Mouse (Mus musculus): ENCODE data around the gene Ehmt1. TPM values are rescaled to one million over a fixed set of nuclear protein-coding genes. Genes with fewer than 3 reads are reported as not detected.

The Ehmt1 gene
- polyA plus RNA-seq, 1 experiment from 2014 or later, result 96.0 TPM

DNA sequence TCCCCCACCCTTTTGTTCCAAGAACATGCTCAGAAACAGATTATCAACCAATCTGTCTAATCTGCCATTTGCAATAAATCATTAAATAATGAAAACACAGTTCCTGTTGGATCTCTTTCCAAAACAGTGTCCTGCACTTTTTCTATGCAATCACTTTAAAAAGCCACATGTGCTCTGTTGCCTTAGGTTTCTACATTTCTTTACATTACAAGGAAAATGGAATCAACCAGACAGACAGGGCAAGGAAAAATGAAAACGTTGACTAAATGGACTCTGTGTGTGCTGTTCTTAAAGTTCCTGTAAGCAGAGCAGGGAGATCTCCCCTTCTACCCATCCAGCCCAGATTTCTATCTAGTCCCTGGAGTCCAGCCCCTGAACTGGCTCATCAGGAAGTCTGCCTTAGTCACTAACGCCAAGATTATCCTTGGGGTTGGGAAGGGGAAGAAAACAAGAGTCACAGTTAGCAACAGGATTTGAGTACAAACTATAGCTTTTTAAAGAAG lies 13.7 kb downstream of the Ehmt1 start:
- peak overlapping the region; percentile 88 for H3K27ac ChIP-seq (replicated peaks)
- H3K4me3 ChIP-seq, result no peak overlapping the region
- 9% methylated on average over 2 of the region's 2 CpGs for whole genome bisulfite sequencing
- peaks cover 51% of the 10 kb centered on the region for H3K4me1 ChIP-seq (replicated peaks)
- H3K4me2 ChIP-seq, result peak overlapping the region; percentile 34
- H3K27me3 ChIP-seq, result no peaks in the 10 kb centered on the region
- 0 out of 2 replicates have a peak, but pooled peaks cover 5% of the 10 kb centered on the region for H3K36me3 ChIP-seq
- H3K9me3 ChIP-seq, result no peaks in the 10 kb centered on the region
- peak overlapping the region; percentile 62 for H3K9ac ChIP-seq
- no peak for ATAC-seq (ENCODE audit: low read depth)

DNA sequence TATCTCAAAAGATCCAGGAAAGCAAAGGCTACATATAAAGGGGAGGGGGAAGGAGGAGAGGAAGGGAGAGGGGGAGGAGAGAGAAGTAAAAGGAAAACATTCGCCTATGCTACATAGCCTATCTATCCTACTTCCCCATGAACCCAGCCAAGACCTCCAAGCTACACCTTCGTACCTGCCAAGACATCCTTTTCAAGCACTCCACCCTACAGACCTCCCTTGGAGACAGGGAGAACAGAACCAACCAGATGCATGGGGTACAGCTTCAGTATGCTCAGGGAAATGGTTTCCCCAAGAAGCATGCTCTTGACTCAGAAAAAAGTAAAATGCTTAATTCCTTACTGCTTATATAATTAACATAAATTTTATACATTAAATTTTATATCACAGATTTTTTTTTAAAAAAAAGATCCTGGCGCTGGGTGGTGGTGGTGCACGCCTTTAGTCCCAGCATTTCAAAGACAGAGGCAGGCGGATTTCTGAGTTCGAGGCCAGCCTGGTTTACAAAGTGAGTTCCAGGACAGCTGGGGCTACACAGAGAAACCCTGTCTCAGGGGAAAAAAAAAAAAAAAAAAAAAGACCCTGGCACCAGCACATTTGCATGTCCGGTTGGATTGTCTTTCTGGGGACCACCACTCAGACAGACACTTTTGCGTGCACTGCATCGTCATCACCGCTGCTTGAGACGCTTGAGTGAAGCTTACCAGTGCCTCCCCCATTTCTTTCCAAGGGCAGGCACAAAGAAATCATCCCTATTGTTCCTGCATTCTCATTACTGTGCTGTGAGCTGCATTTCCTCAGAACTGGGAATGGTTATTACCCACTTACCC lies 14.4 kb downstream of the Ehmt1 start:
- Histone ChIP-seq H3K36me3 (no peaks in the 10 kb centered on the region), H3K4me2 (peak overlapping the region; percentile 34), H3K9me3 (no peaks in the 10 kb centered on the region), H3K4me3 (no peak overlapping the region), H3K27ac (replicated peaks) (peak overlapping the region; percentile 88), H3K9ac (peak overlapping the region; percentile 62), H3K27me3 (no peaks in the 10 kb centered on the region), H3K4me1 (replicated peaks) (peaks cover 51% of the 10 kb centered on the region)
- 39% methylated on average over 11 of the region's 11 CpGs for WGBS
- peak; percentile 86 for ATAC-seq (ENCODE audit: low read depth)

DNA sequence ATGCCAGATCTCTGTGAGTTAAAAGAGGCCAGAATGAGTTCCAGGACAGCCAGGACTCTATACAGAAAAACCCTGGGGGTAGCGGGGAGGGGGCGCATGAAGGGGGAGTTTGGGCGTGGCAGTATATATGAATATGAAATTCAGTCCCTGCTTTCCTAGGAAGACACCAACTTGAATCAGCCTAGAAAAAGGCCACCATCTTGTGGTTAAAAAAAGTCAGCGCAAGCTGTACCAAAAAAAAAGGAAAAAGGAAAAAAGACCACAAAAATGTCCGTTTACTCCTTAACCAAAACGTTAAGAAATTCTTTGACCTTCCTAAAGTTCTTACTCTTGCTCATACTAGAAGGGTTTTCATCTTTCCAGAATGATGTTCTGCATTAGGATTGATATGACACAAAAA lies 16.4 kb downstream of the Ehmt1 start:
- no peak for ATAC-seq (ENCODE audit: low read depth)
- Histone ChIP-seq H3K36me3 (0 out of 2 replicates have a peak, but pooled peaks cover 3% of the 10 kb centered on the region), H3K4me2 (no peak overlapping the region), H3K9me3 (no peaks in the 10 kb centered on the region), H3K9ac (no peak overlapping the region), H3K27me3 (no peaks in the 10 kb centered on the region), H3K4me1 (replicated peaks) (peaks cover 51% of the 10 kb centered on the region), H3K27ac (replicated peaks) (no peak overlapping the region), H3K4me3 (no peak overlapping the region)
- WGBS, result 88% methylated on average over 6 of the region's 6 CpGs

DNA sequence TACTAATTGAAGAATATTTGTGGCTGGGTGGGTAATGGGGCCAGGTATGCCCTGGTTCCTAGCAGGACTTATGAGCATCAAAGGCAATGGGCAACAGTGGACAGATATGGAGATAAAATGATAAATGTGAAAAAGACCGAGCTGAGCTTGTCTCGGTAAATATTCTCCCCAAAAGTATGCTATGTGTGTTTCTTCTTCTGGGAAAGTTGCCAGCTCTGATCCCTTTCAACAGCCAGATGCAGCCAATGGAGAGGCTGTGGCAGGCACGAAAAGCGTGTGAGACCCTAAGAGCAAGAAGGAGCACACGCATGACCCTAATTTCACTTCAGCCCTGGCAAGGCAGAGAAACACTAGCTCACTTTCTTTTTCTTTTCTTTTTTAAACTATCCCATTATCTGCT lies 18.4 kb downstream of the Ehmt1 start:
- H3K4me3 ChIP-seq, result no peak overlapping the region
- H3K36me3 ChIP-seq, result 0 out of 2 replicates have a peak, but pooled peaks cover 3% of the 10 kb centered on the region
- H3K9me3 ChIP-seq, result no peaks in the 10 kb centered on the region
- H3K27ac ChIP-seq (replicated peaks), result no peak overlapping the region
- no peak overlapping the region for H3K9ac ChIP-seq
- no peak overlapping the region for H3K4me2 ChIP-seq
- H3K4me1 ChIP-seq (replicated peaks), result peaks cover 47% of the 10 kb centered on the region
- WGBS, result 54% methylated on average over 5 of the region's 5 CpGs
- no peak for ATAC-seq (ENCODE audit: low read depth)
- H3K27me3 ChIP-seq, result no peaks in the 10 kb centered on the region

DNA sequence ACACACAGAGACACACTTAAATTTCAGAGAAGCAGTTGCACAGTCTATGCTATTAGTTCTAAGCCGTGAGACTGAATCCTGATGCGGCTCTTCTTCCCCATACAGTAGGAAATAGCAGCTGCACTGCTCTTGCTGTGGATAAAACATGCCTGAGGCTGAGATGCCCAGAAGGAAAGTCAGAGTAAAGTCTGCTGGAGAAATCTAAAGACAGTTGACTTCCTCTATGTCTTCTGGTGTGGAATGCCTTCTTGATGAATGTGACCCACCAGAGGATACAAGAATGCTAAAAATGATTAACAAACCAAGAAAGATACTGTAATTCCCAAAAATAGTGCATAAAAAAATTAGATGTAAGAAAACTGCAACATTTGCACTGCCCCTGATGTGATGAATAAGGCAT lies 20.1 kb downstream of the Ehmt1 start:
- no peak overlapping the region for H3K27ac ChIP-seq (replicated peaks)
- WGBS, result 87% methylated on average over 2 of the region's 2 CpGs
- no peak overlapping the region for H3K9ac ChIP-seq
- H3K36me3 ChIP-seq, result 0 out of 2 replicates have a peak, but pooled peaks cover 3% of the 10 kb centered on the region
- ATAC-seq (ENCODE audit: low read depth), result no peak
- H3K27me3 ChIP-seq, result no peaks in the 10 kb centered on the region
- H3K4me3 ChIP-seq, result no peak overlapping the region
- H3K4me2 ChIP-seq, result no peak overlapping the region
- peaks cover 38% of the 10 kb centered on the region for H3K4me1 ChIP-seq (replicated peaks)
- no peaks in the 10 kb centered on the region for H3K9me3 ChIP-seq

DNA sequence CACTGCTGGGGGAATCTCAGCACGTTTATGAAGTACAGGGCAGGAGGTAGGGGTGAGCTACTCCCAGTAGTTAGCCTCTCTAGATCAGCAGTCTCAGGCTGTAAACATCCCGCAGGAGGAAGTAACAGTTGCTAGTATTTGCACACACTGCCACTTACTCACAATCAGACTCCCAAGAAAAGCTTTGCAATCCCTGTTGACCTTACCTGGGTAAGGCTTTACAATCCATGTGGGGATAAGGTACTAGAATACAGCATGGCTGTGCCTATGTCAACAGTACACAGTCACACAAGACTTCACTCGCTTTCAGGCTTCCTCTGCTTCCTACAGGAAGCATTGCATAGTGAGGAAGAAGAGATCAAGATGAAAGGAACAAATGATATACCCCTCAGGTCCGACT lies 22.7 kb downstream of the Ehmt1 start:
- H3K9me3 ChIP-seq, result no peaks in the 10 kb centered on the region
- H3K4me2 ChIP-seq, result no peak overlapping the region
- 0 out of 2 replicates have a peak, but pooled peaks cover 3% of the 10 kb centered on the region for H3K36me3 ChIP-seq
- peaks cover 24% of the 10 kb centered on the region for H3K4me1 ChIP-seq (replicated peaks)
- ATAC-seq (ENCODE audit: low read depth), result no peak
- H3K27me3 ChIP-seq, result no peaks in the 10 kb centered on the region
- no peak overlapping the region for H3K27ac ChIP-seq (replicated peaks)
- 88% methylated on average over 4 of the region's 4 CpGs for WGBS
- H3K4me3 ChIP-seq, result no peak overlapping the region
- H3K9ac ChIP-seq, result no peak overlapping the region

DNA sequence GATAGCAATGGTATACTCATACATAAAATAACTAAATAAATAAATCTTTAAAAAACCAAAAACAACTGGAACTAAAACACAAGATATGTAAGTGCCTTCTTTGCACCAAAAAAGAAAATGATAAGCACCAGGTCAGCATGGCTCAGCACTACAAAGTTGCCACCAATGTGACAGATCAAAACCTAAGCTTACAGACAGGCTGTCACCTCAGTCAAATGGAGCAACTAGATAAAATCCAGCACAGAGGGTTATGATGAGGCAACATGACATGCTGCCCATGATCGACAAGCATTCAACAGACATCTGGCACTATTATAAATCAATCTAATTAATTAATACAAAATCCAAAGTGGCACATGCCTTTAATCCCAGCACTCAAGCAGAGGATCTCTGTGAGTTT lies 25.2 kb downstream of the Ehmt1 start:
- H3K4me1 ChIP-seq (replicated peaks), result peaks cover 14% of the 10 kb centered on the region
- H3K9ac ChIP-seq, result no peak overlapping the region
- no peak overlapping the region for H3K27ac ChIP-seq (replicated peaks)
- no peaks in the 10 kb centered on the region for H3K27me3 ChIP-seq
- ATAC-seq (ENCODE audit: low read depth), result no peak
- WGBS, result 93% methylated on average over 1 of the region's 1 CpGs
- no peak overlapping the region for H3K4me2 ChIP-seq
- H3K4me3 ChIP-seq, result no peak overlapping the region
- H3K36me3 ChIP-seq, result 0 out of 2 replicates have a peak, but pooled peaks cover 3% of the 10 kb centered on the region
- no peaks in the 10 kb centered on the region for H3K9me3 ChIP-seq

DNA sequence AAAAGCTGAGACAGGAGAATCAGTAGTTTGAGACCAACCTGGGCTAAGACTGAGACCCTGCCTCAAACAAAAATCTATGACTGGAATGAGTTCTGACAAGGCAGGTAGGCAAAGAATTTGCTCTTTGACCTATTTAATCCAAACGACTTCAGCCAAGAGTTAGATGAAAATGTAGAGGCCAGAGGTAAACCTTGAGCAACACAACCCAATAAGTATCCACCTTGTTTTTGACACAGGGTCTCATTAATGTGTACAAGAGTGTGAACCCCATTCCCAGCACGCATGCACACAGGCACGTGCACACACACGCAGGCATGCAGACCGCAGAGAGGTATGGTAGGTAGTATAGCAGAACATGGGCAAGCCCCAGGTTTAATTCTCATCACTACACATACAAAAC lies 27.1 kb downstream of the Ehmt1 start:
- no peaks in the 10 kb centered on the region for H3K9me3 ChIP-seq
- no peak overlapping the region for H3K9ac ChIP-seq
- no peak overlapping the region for H3K4me2 ChIP-seq
- H3K27me3 ChIP-seq, result no peaks in the 10 kb centered on the region
- H3K27ac ChIP-seq (replicated peaks), result no peak overlapping the region
- no peaks in the 10 kb centered on the region for H3K36me3 ChIP-seq
- no peak for ATAC-seq (ENCODE audit: low read depth)
- peaks cover 7% of the 10 kb centered on the region for H3K4me1 ChIP-seq (replicated peaks)
- no peak overlapping the region for H3K4me3 ChIP-seq
- 94% methylated on average over 5 of the region's 5 CpGs for WGBS

DNA sequence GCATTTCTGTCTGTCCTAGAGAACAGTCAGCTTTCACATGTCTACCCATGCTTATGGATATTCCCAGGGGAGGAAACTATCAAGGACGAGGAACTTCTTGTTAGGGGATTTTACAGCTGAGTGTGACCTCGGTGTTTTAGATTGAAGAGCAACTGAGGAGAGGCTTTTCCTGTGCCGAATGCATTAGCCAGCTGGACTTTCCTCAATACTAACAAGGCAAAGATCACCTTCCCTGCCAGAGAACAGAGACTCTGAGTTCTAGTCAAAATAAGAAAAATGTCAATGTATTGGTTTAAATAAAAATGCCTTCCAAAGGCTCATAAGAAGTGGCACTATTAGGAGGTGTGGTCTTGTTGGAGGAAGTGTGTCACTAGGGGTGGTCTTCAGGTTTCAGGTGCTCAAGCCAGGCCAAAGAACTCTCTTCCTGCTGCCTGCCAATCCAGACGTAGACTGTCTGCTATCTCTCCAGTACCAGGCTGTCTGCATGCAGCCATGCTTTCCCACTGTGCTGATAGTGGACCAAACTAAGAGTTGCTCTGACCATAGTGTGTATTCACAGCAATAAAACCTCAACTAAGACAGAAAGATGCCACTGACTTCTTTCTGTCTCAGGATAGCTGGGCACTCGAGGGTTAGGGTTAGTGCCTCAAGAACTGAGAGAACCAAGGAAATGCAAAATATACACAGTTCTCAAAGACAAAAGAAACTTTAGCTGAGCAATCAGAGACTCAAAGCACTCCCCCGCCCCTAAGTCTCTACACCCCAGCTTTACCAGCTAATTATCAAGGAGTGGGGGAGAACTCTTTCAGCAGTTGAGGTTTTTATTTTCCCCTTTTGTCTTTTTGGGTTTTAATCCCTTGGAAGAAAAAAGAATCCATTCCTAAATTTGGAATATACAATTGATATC lies 28.6 kb downstream of the Ehmt1 start:
- no peak overlapping the region for H3K4me2 ChIP-seq

DNA sequence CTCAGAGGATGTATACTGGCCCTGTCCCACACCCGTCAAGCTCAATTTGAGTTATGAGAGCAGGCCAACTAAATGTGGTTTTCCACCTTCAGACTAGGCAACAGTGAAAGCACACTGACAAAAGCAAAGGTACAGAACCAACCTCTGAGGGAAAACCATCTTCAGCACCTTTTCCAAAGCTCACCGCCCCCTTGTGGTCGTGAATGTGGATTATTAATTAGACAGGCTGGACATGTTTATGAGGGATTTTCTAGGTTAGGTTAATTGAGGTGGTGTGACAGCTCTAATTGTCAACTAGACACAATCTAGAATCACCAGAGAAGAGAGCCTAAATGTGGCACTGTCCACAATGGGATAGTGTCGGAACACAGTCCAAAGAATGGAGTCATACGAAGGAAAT lies 30.5 kb downstream of the Ehmt1 start:
- ATAC-seq (ENCODE audit: low read depth), result no peak
- no peaks in the 10 kb centered on the region for H3K9me3 ChIP-seq
- peaks cover 22% of the 10 kb centered on the region for H3K36me3 ChIP-seq
- no peaks in the 10 kb centered on the region for H3K4me1 ChIP-seq (replicated peaks)
- H3K27me3 ChIP-seq, result no peaks in the 10 kb centered on the region
- no peak overlapping the region for H3K4me2 ChIP-seq
- no peak overlapping the region for H3K9ac ChIP-seq
- H3K27ac ChIP-seq (replicated peaks), result no peak overlapping the region
- no peak overlapping the region for H3K4me3 ChIP-seq
- WGBS, result 87% methylated on average over 5 of the region's 5 CpGs

More for the DNA sequence above, 28.6 kb downstream of the Ehmt1 start:
- Histone ChIP-seq H3K4me3 (no peak overlapping the region), H3K36me3 (peaks cover 10% of the 10 kb centered on the region), H3K27me3 (no peaks in the 10 kb centered on the region), H3K9ac (no peak overlapping the region), H3K4me1 (replicated peaks) (peaks cover 6% of the 10 kb centered on the region; the same call in 1 of the 2 replicates), H3K27ac (replicated peaks) (no peak overlapping the region), H3K9me3 (no peaks in the 10 kb centered on the region)
- WGBS, result 63% methylated on average over 6 of the region's 6 CpGs
- ATAC-seq (ENCODE audit: low read depth), result no peak

DNA sequence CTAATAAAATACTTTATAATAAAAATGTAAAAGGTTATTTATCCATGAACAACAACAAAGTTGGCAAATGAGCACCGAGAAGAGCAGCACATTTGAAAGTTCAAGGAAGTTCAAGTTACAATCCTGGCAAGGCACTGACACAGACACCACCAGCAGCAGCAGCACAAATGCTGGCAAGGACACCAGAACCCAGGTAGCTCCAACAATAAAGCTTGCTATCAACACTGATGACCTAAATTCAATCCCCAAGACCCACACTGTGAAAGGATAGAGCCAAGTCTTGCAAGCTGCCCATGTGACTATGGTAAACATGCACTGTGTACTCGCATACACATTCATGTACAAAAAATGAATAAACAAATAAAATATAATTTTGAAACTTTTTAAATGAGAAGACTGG lies 38.7 kb downstream of the Ehmt1 start:
- Histone ChIP-seq H3K4me3 (no peak overlapping the region), H3K4me2 (no peak overlapping the region), H3K27me3 (no peaks in the 10 kb centered on the region), H3K9ac (no peak overlapping the region), H3K27ac (replicated peaks) (no peak overlapping the region), H3K4me1 (replicated peaks) (no peaks in the 10 kb centered on the region), H3K36me3 (peaks cover 63% of the 10 kb centered on the region), H3K9me3 (no peaks in the 10 kb centered on the region)
- WGBS, result 93% methylated on average over 2 of the region's 2 CpGs
- ATAC-seq (ENCODE audit: low read depth), result no peak

DNA sequence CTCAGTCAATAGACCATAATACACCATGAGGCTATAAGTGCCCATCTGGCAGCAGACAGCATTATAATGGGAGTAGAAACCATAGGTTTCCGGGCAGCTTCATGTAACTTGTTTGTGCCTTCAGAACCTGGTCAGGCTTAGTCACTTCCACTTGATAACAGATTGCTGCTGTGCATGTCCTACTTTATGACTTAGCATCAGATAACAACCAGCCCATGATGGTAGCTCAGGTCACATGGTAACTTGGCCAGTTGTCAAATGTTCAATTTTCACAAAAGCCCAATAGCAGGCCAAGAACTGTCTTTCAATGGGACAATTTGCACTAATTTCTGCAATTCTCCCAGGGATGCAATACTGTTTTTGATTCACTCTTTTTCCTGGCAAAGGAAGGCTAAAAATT lies 48.5 kb downstream of the Ehmt1 start:
- no peaks in the 10 kb centered on the region for H3K27me3 ChIP-seq
- peaks cover 62% of the 10 kb centered on the region for H3K36me3 ChIP-seq
- no peaks in the 10 kb centered on the region for H3K9me3 ChIP-seq
- WGBS, result 93% methylated on average over 1 of the region's 1 CpGs
- H3K9ac ChIP-seq, result no peak overlapping the region
- H3K27ac ChIP-seq (replicated peaks), result no peak overlapping the region
- no peak overlapping the region for H3K4me2 ChIP-seq
- H3K4me3 ChIP-seq, result no peak overlapping the region
- H3K4me1 ChIP-seq (replicated peaks), result no peaks in the 10 kb centered on the region
- no peak for ATAC-seq (ENCODE audit: low read depth)

All from neural tube, embryonic 13.5 days (tissue).